Mouse (Mus musculus): ENCODE results near the gene Gm20388. TPM values are rescaled to one million over a fixed set of nuclear protein-coding genes. Genes with fewer than 3 reads are reported as not detected.
A peak's percentile ranks its signal among the peaks of the same experiment; 100 is the strongest.

The Gm20388 gene
- polyA plus RNA-seq, 1 experiment from 2014 or later = not detected

- Histone ChIP-seq H3K4me3 (ENCODE audit: low read length) (no peak overlapping the region), H3K9me3 (ENCODE audit: control insufficient read depth, low read length) (no peaks in the 10 kb centered on the region), H3K9ac (ENCODE audit: low read depth, low read length) (peak overlapping the region; percentile 19), H3K36me3 (ENCODE audit: control insufficient read depth, insufficient read depth, low read length) (no peaks in the 10 kb centered on the region), H3K4me1 (ENCODE audit: control insufficient read depth, insufficient read depth, low read length) (peaks cover 60% of the 10 kb centered on the region), H3K27ac (ENCODE audit: low read depth, low read length) (peak overlapping the region; percentile 74; the same call in 1 of the 2 replicates), H3K4me2 (replicated peaks; ENCODE audit: low read depth, low read length) (peak overlapping the region; percentile 32), H3K27me3 (ENCODE audit: control insufficient read depth, insufficient read depth, low read length) (no peaks in the 10 kb centered on the region)
- ATAC-seq (ENCODE audit: low FRiP score, low TSS enrichment) = peak; percentile 29; the same call in 1 of the 2 replicates
- WGBS = 40% methylated on average over 14 of the region's 14 CpGs
These were observed 2612.4 kb downstream of the Gm20388 start for GRCm38 (mm10) chr8:122522796-122523651.

GRCm38 (mm10) chr8:122523652-122524360 is 2613.2 kb downstream of the Gm20388 start:
- Histone ChIP-seq H3K27ac (ENCODE audit: low read depth, low read length) (peak overlapping the region; percentile 74; the same call in 1 of the 2 replicates), H3K36me3 (ENCODE audit: control insufficient read depth, insufficient read depth, low read length) (no peaks in the 10 kb centered on the region), H3K4me1 (ENCODE audit: control insufficient read depth, insufficient read depth, low read length) (peaks cover 53% of the 10 kb centered on the region), H3K4me2 (replicated peaks; ENCODE audit: low read depth, low read length) (peak overlapping the region; percentile 32), H3K4me3 (ENCODE audit: low read length) (no peak overlapping the region; the same call in 1 of the 2 replicates), H3K9me3 (ENCODE audit: control insufficient read depth, low read length) (no peaks in the 10 kb centered on the region), H3K27me3 (ENCODE audit: control insufficient read depth, insufficient read depth, low read length) (no peaks in the 10 kb centered on the region), H3K9ac (ENCODE audit: low read depth, low read length) (peak overlapping the region; percentile 19)
- WGBS = 11% methylated on average over 23 of the region's 23 CpGs
- ATAC-seq (ENCODE audit: low FRiP score, low TSS enrichment) = no peak

GRCm38 (mm10) chr8:122524506-122524905 is 2613.9 kb downstream of the Gm20388 start:
- H3K27ac ChIP-seq (ENCODE audit: low read depth, low read length) = peak overlapping the region; percentile 74; the same call in 1 of the 2 replicates
- no peak overlapping the region for H3K9ac ChIP-seq (ENCODE audit: low read depth, low read length)
- no peak overlapping the region for H3K4me2 ChIP-seq (replicated peaks; ENCODE audit: low read depth, low read length)
- ATAC-seq (ENCODE audit: low FRiP score, low TSS enrichment) = no peak
- WGBS = 58% methylated on average over 6 of the region's 6 CpGs
- H3K4me3 ChIP-seq (ENCODE audit: low read length) = no peak overlapping the region
- H3K27me3 ChIP-seq (ENCODE audit: control insufficient read depth, insufficient read depth, low read length) = no peaks in the 10 kb centered on the region
- H3K4me1 ChIP-seq (ENCODE audit: control insufficient read depth, insufficient read depth, low read length) = peaks cover 53% of the 10 kb centered on the region
- H3K9me3 ChIP-seq (ENCODE audit: control insufficient read depth, low read length) = no peaks in the 10 kb centered on the region
- no peaks in the 10 kb centered on the region for H3K36me3 ChIP-seq (ENCODE audit: control insufficient read depth, insufficient read depth, low read length)

- 76% methylated on average over 6 of the region's 6 CpGs for WGBS
- H3K9me3 ChIP-seq (ENCODE audit: control insufficient read depth, low read length) = no peaks in the 10 kb centered on the region
- no peaks in the 10 kb centered on the region for H3K27me3 ChIP-seq (ENCODE audit: control insufficient read depth, insufficient read depth, low read length)
- peaks cover 50% of the 10 kb centered on the region for H3K4me1 ChIP-seq (ENCODE audit: control insufficient read depth, insufficient read depth, low read length)
- no peak overlapping the region for H3K27ac ChIP-seq (ENCODE audit: low read depth, low read length)
- no peak overlapping the region for H3K9ac ChIP-seq (ENCODE audit: low read depth, low read length)
- no peak for ATAC-seq (ENCODE audit: low FRiP score, low TSS enrichment)
- H3K4me3 ChIP-seq (ENCODE audit: low read length) = no peak overlapping the region
- no peaks in the 10 kb centered on the region for H3K36me3 ChIP-seq (ENCODE audit: control insufficient read depth, insufficient read depth, low read length)
- H3K4me2 ChIP-seq (replicated peaks; ENCODE audit: low read depth, low read length) = no peak overlapping the region
These were observed 2614.4 kb downstream of the Gm20388 start for GRCm38 (mm10) chr8:122525004-122525403.

DNA sequence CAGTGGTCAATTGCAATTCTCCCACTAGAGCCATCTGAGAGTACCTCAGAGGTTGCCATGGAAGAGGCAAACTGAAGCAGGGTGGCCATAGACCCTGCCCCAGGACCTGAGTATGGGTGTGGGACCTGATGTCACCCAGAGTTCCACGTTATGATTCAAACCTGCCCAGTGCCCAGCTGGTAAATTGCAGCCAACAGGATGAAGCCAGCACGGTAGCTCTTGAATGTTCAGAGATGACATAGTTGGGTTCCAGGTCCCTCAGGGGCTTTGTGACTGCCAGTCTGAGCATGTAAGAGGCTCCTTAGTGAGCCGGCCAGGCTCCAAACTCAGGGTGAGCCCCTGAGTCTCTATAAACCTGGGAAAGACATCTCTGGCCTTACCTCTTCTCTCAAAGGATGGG is 2615.4 kb downstream of the Gm20388 start:
- no peaks in the 10 kb centered on the region for H3K27me3 ChIP-seq (ENCODE audit: control insufficient read depth, insufficient read depth, low read length)
- H3K9me3 ChIP-seq (ENCODE audit: control insufficient read depth, low read length) = no peaks in the 10 kb centered on the region
- no peaks in the 10 kb centered on the region for H3K36me3 ChIP-seq (ENCODE audit: control insufficient read depth, insufficient read depth, low read length)
- no peak for ATAC-seq (ENCODE audit: low FRiP score, low TSS enrichment)
- 71% methylated on average over 3 of the region's 3 CpGs for WGBS
- H3K4me3 ChIP-seq (ENCODE audit: low read length) = no peak overlapping the region
- no peak overlapping the region for H3K9ac ChIP-seq (ENCODE audit: low read depth, low read length)
- peak overlapping the region; percentile 39; the same call in 1 of the 2 replicates for H3K27ac ChIP-seq (ENCODE audit: low read depth, low read length)
- H3K4me1 ChIP-seq (ENCODE audit: control insufficient read depth, insufficient read depth, low read length) = peaks cover 48% of the 10 kb centered on the region
- no peak overlapping the region for H3K4me2 ChIP-seq (replicated peaks; ENCODE audit: low read depth, low read length)

DNA sequence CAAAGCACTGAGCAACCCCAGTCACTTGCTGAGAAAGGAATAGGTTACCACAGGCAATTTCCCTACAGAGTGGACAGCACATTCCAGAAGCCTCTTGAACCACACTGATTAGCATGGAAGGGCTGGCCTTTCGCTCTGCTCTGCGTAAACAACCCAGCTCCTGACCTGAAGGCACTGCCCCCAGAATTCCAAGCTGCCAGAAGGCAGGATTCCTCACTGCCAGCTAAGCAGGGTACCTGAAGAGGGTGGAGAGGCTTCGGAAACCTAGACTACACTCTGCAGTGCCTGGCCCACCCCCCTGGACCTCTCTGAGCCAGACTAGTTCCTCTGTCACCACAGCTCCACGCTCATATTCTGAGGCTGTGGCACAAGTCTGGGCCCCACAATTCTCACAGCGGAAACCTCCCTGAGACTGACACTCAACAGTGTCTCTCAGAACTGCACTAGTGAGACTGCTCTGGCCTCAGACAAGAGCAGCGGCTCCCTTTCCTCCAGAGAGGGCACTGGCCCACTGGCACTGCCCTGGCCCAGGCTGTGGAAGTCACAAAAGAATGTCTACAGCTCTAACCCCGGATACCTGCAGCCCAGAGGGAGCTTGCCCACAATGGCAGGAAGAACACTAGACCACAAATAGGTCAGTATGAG is 2616.0 kb downstream of the Gm20388 start:
- Histone ChIP-seq H3K4me2 (replicated peaks; ENCODE audit: low read depth, low read length) (no peak overlapping the region), H3K4me1 (ENCODE audit: control insufficient read depth, insufficient read depth, low read length) (peaks cover 48% of the 10 kb centered on the region), H3K27ac (ENCODE audit: low read depth, low read length) (peak overlapping the region; percentile 49; the same call in 1 of the 2 replicates), H3K9ac (ENCODE audit: low read depth, low read length) (no peak overlapping the region), H3K9me3 (ENCODE audit: control insufficient read depth, low read length) (no peaks in the 10 kb centered on the region), H3K36me3 (ENCODE audit: control insufficient read depth, insufficient read depth, low read length) (no peaks in the 10 kb centered on the region), H3K4me3 (ENCODE audit: low read length) (no peak overlapping the region), H3K27me3 (ENCODE audit: control insufficient read depth, insufficient read depth, low read length) (no peaks in the 10 kb centered on the region)
- 51% methylated on average over 7 of the region's 7 CpGs for WGBS
- ATAC-seq (ENCODE audit: low FRiP score, low TSS enrichment) = no peak

- Histone ChIP-seq H3K27ac (ENCODE audit: low read depth, low read length) (no peak overlapping the region), H3K4me3 (ENCODE audit: low read length) (no peak overlapping the region), H3K9me3 (ENCODE audit: control insufficient read depth, low read length) (no peaks in the 10 kb centered on the region), H3K4me1 (ENCODE audit: control insufficient read depth, insufficient read depth, low read length) (peaks cover 44% of the 10 kb centered on the region), H3K36me3 (ENCODE audit: control insufficient read depth, insufficient read depth, low read length) (no peaks in the 10 kb centered on the region), H3K9ac (ENCODE audit: low read depth, low read length) (no peak overlapping the region), H3K27me3 (ENCODE audit: control insufficient read depth, insufficient read depth, low read length) (no peaks in the 10 kb centered on the region), H3K4me2 (replicated peaks; ENCODE audit: low read depth, low read length) (no peak overlapping the region)
- 87% methylated on average over 3 of the region's 3 CpGs for WGBS
- no peak for ATAC-seq (ENCODE audit: low FRiP score, low TSS enrichment)
These were observed 2617.3 kb downstream of the Gm20388 start for GRCm38 (mm10) chr8:122527937-122528336.

DNA sequence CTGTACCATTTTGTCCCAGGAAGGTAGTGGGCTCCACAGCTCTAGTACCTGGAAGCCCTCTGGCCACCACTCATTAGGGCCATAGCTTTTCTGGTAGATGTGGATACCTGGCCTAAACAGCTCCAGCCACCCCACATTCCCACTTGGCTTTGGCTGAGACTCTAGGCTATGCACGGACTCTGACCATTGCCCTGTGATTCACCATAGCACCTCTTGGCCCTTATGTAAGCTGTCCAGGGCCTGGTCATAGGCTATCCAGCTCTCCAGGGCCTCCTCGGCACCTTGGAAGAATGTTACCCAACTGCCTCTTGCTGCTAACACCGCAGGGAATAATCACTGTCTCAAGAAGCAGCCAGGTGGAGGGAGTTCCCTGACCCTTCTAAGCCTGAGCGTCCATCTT is 2618.5 kb downstream of the Gm20388 start:
- Histone ChIP-seq H3K36me3 (ENCODE audit: control insufficient read depth, insufficient read depth, low read length) (no peaks in the 10 kb centered on the region), H3K4me1 (ENCODE audit: control insufficient read depth, insufficient read depth, low read length) (peaks cover 32% of the 10 kb centered on the region), H3K27ac (ENCODE audit: low read depth, low read length) (no peak overlapping the region), H3K9me3 (ENCODE audit: control insufficient read depth, low read length) (no peaks in the 10 kb centered on the region), H3K27me3 (ENCODE audit: control insufficient read depth, insufficient read depth, low read length) (no peaks in the 10 kb centered on the region), H3K4me3 (ENCODE audit: low read length) (no peak overlapping the region), H3K4me2 (replicated peaks; ENCODE audit: low read depth, low read length) (no peak overlapping the region), H3K9ac (ENCODE audit: low read depth, low read length) (no peak overlapping the region)
- 95% methylated on average over 4 of the region's 4 CpGs for WGBS
- ATAC-seq (ENCODE audit: low FRiP score, low TSS enrichment) = no peak
